Mouse (Mus musculus) c-Kit-positive CD71-negative TER-119-negative erythroid progenitor cells, embryonic 14.5 days (primary cell): ENCODE measurements around the gene Tcfl5.
A peak's percentile ranks its signal among the peaks of the same experiment; 100 is the strongest.

ENCODE experiments used
- DNase-seq: peaks from one replicate; pipeline ENCODE4 v3.0.0-alpha.2; 2013; ENCODE audit warnings: low read depth

The Tcfl5 gene

GRCm38 (mm10) chr2:180598157-180598705, 44.3 kb downstream of the Tcfl5 start:
- no peak for DNase-seq

GRCm38 (mm10) chr2:180597490-180597889, 45.0 kb downstream of the Tcfl5 start, which contains the start of gene Col9a3:
Gene Col9a3 (plus strand): TSS chr2:180597790.
- no peak for DNase-seq

- peak; percentile 58 for DNase-seq
Observed at GRCm38 (mm10) chr2:180589123-180589831, 53.2 kb downstream of the Tcfl5 start, which contains the start of gene Ogfr. Gene Ogfr (plus strand): TSS chr2:180589245.

- DNase-seq: peak; percentile 10
Observed at GRCm38 (mm10) chr2:180588736-180589122, 53.8 kb downstream of the Tcfl5 start.

DNA sequence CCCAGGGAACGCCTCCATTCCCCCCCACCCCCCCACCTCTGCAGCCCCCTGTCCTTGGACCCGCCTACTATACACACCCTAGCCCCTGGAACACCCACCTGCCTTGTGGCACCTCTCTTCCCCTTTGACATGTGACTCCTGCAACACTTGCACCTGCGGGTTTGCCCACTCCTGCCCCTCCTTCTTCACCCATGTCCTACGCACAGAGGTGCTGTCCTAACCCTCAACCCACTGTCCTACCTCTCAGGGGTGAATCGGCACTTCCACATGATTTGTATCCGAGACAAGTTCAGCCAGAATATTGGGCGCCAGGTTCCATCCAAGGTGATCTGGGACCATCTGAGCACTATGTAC, 59.4 kb downstream of the Tcfl5 start:
- DNase-seq: no peak

- DNase-seq: peak; percentile 88
Observed at GRCm38 (mm10) chr2:180582481-180583153, 59.9 kb downstream of the Tcfl5 start.

GRCm38 (mm10) chr2:180581002-180581401, 61.5 kb downstream of the Tcfl5 start, which contains the start of gene Mrgbp:
Gene Mrgbp (plus strand): TSS chr2:180581304.
- no peak for DNase-seq

DNA sequence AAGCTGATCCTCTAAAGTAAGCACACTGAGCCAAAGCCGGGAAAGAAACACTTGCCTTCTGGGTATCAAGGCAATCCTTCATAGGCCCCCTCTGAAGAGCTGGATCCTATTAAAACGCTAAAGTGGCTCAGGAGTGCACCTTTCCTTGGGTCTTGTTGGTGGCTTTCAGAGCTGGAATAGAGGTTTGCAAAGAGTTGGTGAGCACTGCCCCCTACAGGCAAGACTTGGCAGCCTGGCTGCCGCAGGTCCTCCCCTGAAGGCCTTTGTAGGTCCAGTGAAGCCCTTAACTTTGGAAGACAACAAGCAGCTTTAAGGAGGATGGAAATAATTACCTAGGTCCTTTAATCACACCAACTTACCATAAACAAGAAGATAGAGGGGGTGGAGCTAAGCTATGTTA, 63.8 kb downstream of the Tcfl5 start:
- peak; percentile 53 for DNase-seq

DNA sequence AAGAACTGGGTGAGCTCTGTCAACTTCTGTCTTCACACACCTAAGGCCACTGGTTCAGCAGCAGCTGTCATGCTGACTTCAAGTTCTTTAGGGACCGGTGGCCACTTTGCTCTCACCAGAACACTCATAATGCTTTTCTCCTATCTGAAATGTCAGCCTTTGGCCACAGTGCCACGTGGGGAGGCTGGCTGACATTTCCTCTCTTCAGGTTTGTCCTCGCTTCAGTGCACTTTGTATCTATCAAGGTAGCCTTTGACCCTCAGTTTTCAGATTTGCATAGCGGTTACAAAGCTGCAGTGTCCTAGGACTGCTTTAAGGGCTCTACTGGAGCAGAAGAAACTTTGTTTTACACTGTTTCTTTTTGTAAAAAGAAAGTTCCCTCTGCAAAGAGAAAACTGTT, 66.0 kb downstream of the Tcfl5 start:
- DNase-seq: no peak
